Mouse (Mus musculus) cerebellum, postnatal 36 days (tissue): ENCODE measurements around the gene Kctd3.
"Not testable (repeated sequence)": the region's sequence is repeated elsewhere in the genome, so short reads cannot be mapped to it uniquely, and the experiment has no call there.

Source experiments
- DNase-seq, 2 experiments: peaks; one replicate each; pipeline ENCODE4 v3.0.0; 2021 to 2022; ENCODE audit warnings: mixed read lengths in 2 of 2

Kctd3 gene

GRCm38 (mm10) chr1:189007239-189007979 lies at the start of gene Kctd3:
Gene Kctd3, minus strand, starts transcription at chr1:189007841.
- DNase-seq, result peak; percentile 99

- DNase-seq, result no peak
Measured at GRCm38 (mm10) chr1:189057425-189057824, 49.8 kb upstream of the Kctd3 start.

- no peak for DNase-seq
Measured at GRCm38 (mm10) chr1:189055933-189056332, 48.3 kb upstream of the Kctd3 start.

- no peak for DNase-seq
Measured at GRCm38 (mm10) chr1:189054941-189055551, 47.4 kb upstream of the Kctd3 start.

- no peak for DNase-seq
Measured at GRCm38 (mm10) chr1:189054191-189054590, 46.5 kb upstream of the Kctd3 start.

- DNase-seq, result no peak
Measured at GRCm38 (mm10) chr1:189052189-189052588, 44.5 kb upstream of the Kctd3 start.

- no peak for DNase-seq
Measured at GRCm38 (mm10) chr1:189050122-189050521, 42.5 kb upstream of the Kctd3 start.

- DNase-seq, result no peak
Measured at GRCm38 (mm10) chr1:189048331-189048730, 40.7 kb upstream of the Kctd3 start.

GRCm38 (mm10) chr1:189047918-189048317 lies 40.3 kb upstream of the Kctd3 start:
- no peak for DNase-seq

GRCm38 (mm10) chr1:189046831-189047230 lies 39.2 kb upstream of the Kctd3 start:
- no peak for DNase-seq

GRCm38 (mm10) chr1:189046301-189046700 lies 38.7 kb upstream of the Kctd3 start:
- DNase-seq, result no peak

GRCm38 (mm10) chr1:189041261-189041660 lies 33.6 kb upstream of the Kctd3 start:
- no peak for DNase-seq

- DNase-seq, result no peak
Measured at GRCm38 (mm10) chr1:189039348-189039747, 31.7 kb upstream of the Kctd3 start.

GRCm38 (mm10) chr1:189032817-189033216 lies 25.2 kb upstream of the Kctd3 start:
- DNase-seq, result not testable (repeated sequence)

- DNase-seq, result no peak
Measured at GRCm38 (mm10) chr1:189030975-189031374, 23.3 kb upstream of the Kctd3 start.

- peak; percentile 52 to 62 for DNase-seq
Measured at GRCm38 (mm10) chr1:189028267-189028666, 20.6 kb upstream of the Kctd3 start.

GRCm38 (mm10) chr1:189026885-189027284 lies 19.2 kb upstream of the Kctd3 start:
- peak; percentile 25 to 49 for DNase-seq

- DNase-seq, result no peak
Measured at GRCm38 (mm10) chr1:189023701-189024080, 16.1 kb upstream of the Kctd3 start.

- no peak for DNase-seq
Measured at GRCm38 (mm10) chr1:189022925-189023700, 15.5 kb upstream of the Kctd3 start.

GRCm38 (mm10) chr1:189015372-189015771 lies 7.7 kb upstream of the Kctd3 start:
- no peak for DNase-seq

GRCm38 (mm10) chr1:189013587-189013921 lies 5.9 kb upstream of the Kctd3 start:
- DNase-seq, result no peak

GRCm38 (mm10) chr1:189012846-189013586 lies 5.4 kb upstream of the Kctd3 start:
- no peak for DNase-seq

GRCm38 (mm10) chr1:189010671-189011070 lies 3.0 kb upstream of the Kctd3 start:
- DNase-seq, result no peak
